Mouse (Mus musculus) heart, embryonic 10.5 days (tissue): ENCODE results near the gene Frmd7. TPM values are rescaled to one million over a fixed set of nuclear protein-coding genes. Genes with fewer than 3 reads are reported as not detected.

Source experiments
- DNase-seq: peaks from one replicate; pipeline ENCODE4 v3.0.0-alpha.2; 2017; ENCODE audit warnings: low spot score
- H3K27ac ChIP-seq: fragments of 300-500 bp; sonication (generic); 2 replicates; pipeline ENCODE4 v1.5.1; 2016; ENCODE audit warnings: mild to moderate bottlenecking
- H3K27me3 ChIP-seq: fragments of 300-500 bp; sonication (generic); 2 replicates; pipeline ENCODE4 v1.6.1; 2016; ENCODE audit warnings: mild to moderate bottlenecking; ENCODE audit not compliant: poor library complexity, insufficient read depth, severe bottlenecking
- H3K36me3 ChIP-seq: fragments of 300-500 bp; sonication (generic); 2 replicates; pipeline ENCODE4 v1.6.1; 2016; ENCODE audit warnings: mild to moderate bottlenecking, moderate library complexity
- H3K4me1 ChIP-seq: fragments of 300-500 bp; sonication (generic); 2 replicates; pipeline ENCODE4 v1.6.1; 2016; ENCODE audit warnings: mild to moderate bottlenecking
- H3K4me3 ChIP-seq: fragments of 300-500 bp; sonication (generic); 2 replicates; pipeline ENCODE4 v1.5.1; 2016; ENCODE audit warnings: mild to moderate bottlenecking, moderate library complexity
- H3K9me3 ChIP-seq: fragments of 300-500 bp; sonication (generic); 2 replicates; pipeline ENCODE4 v1.6.1; 2016; ENCODE audit warnings: mild to moderate bottlenecking, moderate library complexity
- WGBS: fragments of 180-500 bp; shearing (Covaris S2); methylation state at CpG from one replicate; pipeline ENCODE4 v1.1.7; 2016; 5-methylcytosine and 5-hydroxymethylcytosine counted together
- polyA plus RNA-seq: library from polyadenylated mRNA; unstranded; fragments of >200 nt; fragmentation: Nextera tagmentation; extraction: Ambion mirVana; gene quantifications from 2 replicates; pipeline ENCODE4 v1.2.1, GENCODE M21; 2016

Frmd7 gene
- polyA plus RNA-seq, 1 experiment from 2014 or later, result 0.43 TPM

GRCm38 (mm10) chrX:50930309-50930708, 12.2 kb downstream of the Frmd7 start:
- no peak for DNase-seq
- Histone ChIP-seq H3K27ac (no peak overlapping the region), H3K27me3 (0 out of 2 replicates have a peak, but pooled peaks cover 5% of the 10 kb centered on the region), H3K9me3 (no peaks in the 10 kb centered on the region), H3K4me1 (peaks cover 12% of the 10 kb centered on the region; the same call in 1 of the 2 replicates), H3K4me3 (no peak overlapping the region), H3K36me3 (no peaks in the 10 kb centered on the region)
- 48% methylated on average over 3 of the region's 3 CpGs for WGBS

DNA sequence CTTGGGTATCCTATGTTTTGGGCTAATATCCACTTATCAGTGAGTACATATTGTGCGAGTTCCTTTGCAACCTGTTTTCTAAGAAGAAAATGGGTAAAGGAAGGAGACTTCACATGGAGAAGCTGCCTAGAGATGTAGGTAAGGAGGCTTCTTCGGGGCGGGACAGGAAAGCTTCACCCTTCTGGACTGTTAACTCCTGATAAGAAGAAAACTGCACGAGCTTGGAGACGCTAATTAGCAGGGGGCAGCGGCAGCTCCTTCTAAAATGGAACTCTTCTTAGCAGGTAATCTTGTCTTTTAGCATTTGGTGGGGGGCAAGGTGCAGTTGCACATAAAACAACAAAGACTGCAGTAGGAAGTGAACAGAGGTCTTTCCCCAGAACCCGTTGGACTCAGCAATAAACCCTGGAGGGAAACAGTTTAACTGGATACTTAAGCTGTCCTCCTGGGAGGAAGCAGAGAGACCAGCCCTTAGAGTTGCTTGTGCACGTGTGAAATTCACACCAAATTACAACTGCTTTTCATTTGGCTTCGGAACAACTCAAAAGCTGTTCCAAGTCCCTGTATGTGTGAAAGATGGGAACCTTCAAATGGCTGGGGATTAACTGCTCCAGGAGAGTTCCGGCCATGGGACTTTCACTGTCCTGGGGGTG, 15.5 kb downstream of the Frmd7 start:
- Histone ChIP-seq H3K27me3 (0 out of 2 replicates have a peak, but pooled peaks cover 5% of the 10 kb centered on the region), H3K36me3 (no peaks in the 10 kb centered on the region), H3K9me3 (no peaks in the 10 kb centered on the region), H3K4me3 (no peak overlapping the region), H3K27ac (no peak overlapping the region), H3K4me1 (no peaks in the 10 kb centered on the region)
- 51% methylated on average over 10 of the region's 10 CpGs for WGBS
- DNase-seq, result no peak

- Histone ChIP-seq H3K9me3 (no peaks in the 10 kb centered on the region), H3K27ac (no peak overlapping the region), H3K4me3 (peak overlapping the region; percentile 22; the same call in 1 of the 2 replicates), H3K27me3 (0 out of 2 replicates have a peak, but pooled peaks cover 5% of the 10 kb centered on the region), H3K36me3 (no peaks in the 10 kb centered on the region), H3K4me1 (no peaks in the 10 kb centered on the region)
- no peak for DNase-seq
- WGBS, result 33% methylated on average over 17 of the region's 18 CpGs
Measured at GRCm38 (mm10) chrX:50924629-50925364, 17.7 kb downstream of the Frmd7 start.

DNA sequence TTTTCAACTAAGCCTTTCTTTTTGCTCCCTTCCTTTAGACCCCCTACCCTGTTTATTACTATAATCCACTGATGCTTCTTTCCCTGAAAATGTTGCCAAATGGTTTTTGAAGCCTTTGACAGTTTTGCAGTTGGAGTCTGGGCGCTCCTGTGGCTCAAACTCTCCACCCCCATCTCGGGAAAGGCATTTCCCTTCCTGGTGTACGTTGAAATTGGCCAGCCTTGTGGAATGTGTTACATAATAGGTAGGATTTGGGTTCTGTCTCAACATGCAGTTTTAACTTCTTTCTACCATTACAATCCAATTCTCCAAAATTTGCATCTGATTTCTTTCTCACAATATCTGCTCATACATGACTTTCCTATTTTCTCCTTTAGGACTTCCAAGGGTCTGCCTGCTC, 23.8 kb downstream of the Frmd7 start:
- DNase-seq, result no peak
- 29% methylated on average over 3 of the region's 3 CpGs for WGBS
- Histone ChIP-seq H3K36me3 (no peaks in the 10 kb centered on the region), H3K27me3 (no peaks in the 10 kb centered on the region), H3K4me1 (peaks cover 6% of the 10 kb centered on the region; the same call in 1 of the 2 replicates), H3K27ac (no peak overlapping the region), H3K4me3 (no peak overlapping the region), H3K9me3 (no peaks in the 10 kb centered on the region)

- Histone ChIP-seq H3K4me1 (peaks cover 6% of the 10 kb centered on the region; the same call in 1 of the 2 replicates), H3K9me3 (no peaks in the 10 kb centered on the region), H3K4me3 (no peak overlapping the region), H3K36me3 (no peaks in the 10 kb centered on the region), H3K27ac (peak overlapping the region; percentile 29; the same call in 1 of the 2 replicates), H3K27me3 (no peaks in the 10 kb centered on the region)
- DNase-seq, result no peak
- 58% methylated on average over 3 of the region's 3 CpGs for WGBS
Measured at GRCm38 (mm10) chrX:50917389-50917788, 25.1 kb downstream of the Frmd7 start.

DNA sequence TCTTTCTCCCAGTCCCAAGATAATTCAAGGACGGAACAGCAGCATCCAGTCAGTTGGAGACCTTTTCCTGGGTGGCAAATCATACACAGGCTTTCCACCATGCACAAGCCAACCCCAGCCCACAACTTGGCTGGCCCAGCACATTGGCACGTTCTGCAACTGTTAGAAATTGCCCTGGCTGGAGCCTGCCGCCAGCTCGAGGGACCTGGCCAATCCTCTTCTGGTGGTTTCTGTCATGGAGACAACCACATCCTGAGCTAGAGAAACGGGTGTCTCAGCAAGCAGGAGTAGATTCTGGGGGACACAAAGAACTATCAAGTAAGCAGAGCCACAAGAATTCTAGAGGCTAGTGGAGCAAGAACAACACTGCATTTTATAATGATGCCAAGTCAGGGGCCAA, 32.6 kb downstream of the Frmd7 start:
- Histone ChIP-seq H3K27ac (no peak overlapping the region), H3K9me3 (no peaks in the 10 kb centered on the region), H3K4me1 (no peaks in the 10 kb centered on the region), H3K27me3 (0 out of 2 replicates have a peak, but pooled peaks cover 7% of the 10 kb centered on the region), H3K36me3 (no peaks in the 10 kb centered on the region), H3K4me3 (no peak overlapping the region)
- WGBS, result 77% methylated on average over 5 of the region's 5 CpGs
- no peak for DNase-seq

- no peaks in the 10 kb centered on the region for H3K4me1 ChIP-seq
- no peak overlapping the region for H3K4me3 ChIP-seq
- DNase-seq, result no peak
- no peaks in the 10 kb centered on the region for H3K36me3 ChIP-seq
- WGBS, result 70% methylated on average over 3 of the region's 3 CpGs
- no peaks in the 10 kb centered on the region for H3K27me3 ChIP-seq
- H3K9me3 ChIP-seq, result no peaks in the 10 kb centered on the region
- H3K27ac ChIP-seq, result no peak overlapping the region
Measured at GRCm38 (mm10) chrX:50903497-50903896, 39.0 kb downstream of the Frmd7 start.

- 76% methylated on average over 2 of the region's 2 CpGs for WGBS
- no peaks in the 10 kb centered on the region for H3K4me1 ChIP-seq
Measured at GRCm38 (mm10) chrX:50887999-50888398, 54.5 kb downstream of the Frmd7 start.

GRCm38 (mm10) chrX:50874246-50875002, 68.1 kb downstream of the Frmd7 start:
- Histone ChIP-seq H3K27me3 (no peaks in the 10 kb centered on the region), H3K36me3 (no peaks in the 10 kb centered on the region), H3K4me1 (no peaks in the 10 kb centered on the region), H3K4me3 (no peak overlapping the region), H3K27ac (no peak overlapping the region), H3K9me3 (no peaks in the 10 kb centered on the region)
- no peak for DNase-seq
- WGBS, result 87% methylated on average over 6 of the region's 6 CpGs

More at GRCm38 (mm10) chrX:50887999-50888398, 54.5 kb downstream of the Frmd7 start:
- no peaks in the 10 kb centered on the region for H3K27me3 ChIP-seq
- no peak overlapping the region for H3K4me3 ChIP-seq
- H3K9me3 ChIP-seq, result no peaks in the 10 kb centered on the region
- DNase-seq, result no peak
- H3K27ac ChIP-seq, result no peak overlapping the region
- no peaks in the 10 kb centered on the region for H3K36me3 ChIP-seq

DNA sequence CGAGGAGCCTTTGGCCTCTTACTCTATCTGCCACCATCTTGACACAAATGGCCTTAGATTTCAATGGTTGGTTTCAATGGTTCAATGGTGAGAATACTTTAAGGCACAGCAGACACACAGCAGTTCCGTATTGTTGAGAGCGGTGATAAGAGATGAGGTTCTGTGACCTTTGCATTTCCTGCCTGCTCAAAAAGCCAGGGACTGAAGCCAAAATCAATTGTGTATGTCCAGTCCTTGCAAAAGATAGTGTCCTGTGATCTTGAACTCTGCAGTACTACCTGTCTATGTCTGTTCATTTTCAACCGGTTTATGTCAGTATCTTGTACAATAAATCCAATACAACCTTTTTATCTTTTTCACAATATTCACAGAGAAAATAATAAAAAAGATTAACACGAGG, 77.8 kb downstream of the Frmd7 start:
- Histone ChIP-seq H3K36me3 (no peaks in the 10 kb centered on the region), H3K9me3 (no peaks in the 10 kb centered on the region), H3K27me3 (no peaks in the 10 kb centered on the region), H3K27ac (no peak overlapping the region), H3K4me3 (no peak overlapping the region), H3K4me1 (no peaks in the 10 kb centered on the region)
- DNase-seq, result no peak
- 59% methylated on average over 5 of the region's 5 CpGs for WGBS

DNA sequence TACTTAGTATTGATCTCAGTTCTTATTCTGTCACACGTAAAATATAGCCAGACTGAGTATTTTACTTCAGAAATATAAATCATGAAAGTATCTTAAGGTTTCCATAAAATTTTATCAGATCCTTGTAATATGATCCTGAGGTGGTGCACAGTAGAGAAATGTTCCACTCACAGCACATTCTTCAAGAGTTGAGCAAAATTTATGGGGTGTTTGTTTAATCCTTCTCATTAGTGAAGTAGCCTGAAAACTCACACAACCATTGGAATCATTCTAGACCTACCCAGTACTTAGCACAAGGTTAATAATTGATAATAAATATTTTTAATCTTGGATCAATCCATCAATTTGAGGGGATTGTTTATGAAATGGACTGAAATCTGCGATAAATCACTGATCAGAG, 78.7 kb downstream of the Frmd7 start:
- 76% methylated on average over 2 of the region's 2 CpGs for WGBS
- no peak for DNase-seq
- Histone ChIP-seq H3K9me3 (no peaks in the 10 kb centered on the region), H3K36me3 (no peaks in the 10 kb centered on the region), H3K4me3 (no peak overlapping the region), H3K27ac (no peak overlapping the region), H3K4me1 (no peaks in the 10 kb centered on the region), H3K27me3 (no peaks in the 10 kb centered on the region)

GRCm38 (mm10) chrX:50850428-50851184, 91.9 kb downstream of the Frmd7 start:
- Histone ChIP-seq H3K9me3 (no peaks in the 10 kb centered on the region), H3K27ac (no peak overlapping the region), H3K36me3 (no peaks in the 10 kb centered on the region), H3K4me3 (no peak overlapping the region), H3K4me1 (no peaks in the 10 kb centered on the region), H3K27me3 (no peaks in the 10 kb centered on the region)
- no peak for DNase-seq
- 69% methylated on average over 6 of the region's 6 CpGs for WGBS
